Mouse (Mus musculus): ENCODE results near the gene Bst2.

The Bst2 gene

DNA sequence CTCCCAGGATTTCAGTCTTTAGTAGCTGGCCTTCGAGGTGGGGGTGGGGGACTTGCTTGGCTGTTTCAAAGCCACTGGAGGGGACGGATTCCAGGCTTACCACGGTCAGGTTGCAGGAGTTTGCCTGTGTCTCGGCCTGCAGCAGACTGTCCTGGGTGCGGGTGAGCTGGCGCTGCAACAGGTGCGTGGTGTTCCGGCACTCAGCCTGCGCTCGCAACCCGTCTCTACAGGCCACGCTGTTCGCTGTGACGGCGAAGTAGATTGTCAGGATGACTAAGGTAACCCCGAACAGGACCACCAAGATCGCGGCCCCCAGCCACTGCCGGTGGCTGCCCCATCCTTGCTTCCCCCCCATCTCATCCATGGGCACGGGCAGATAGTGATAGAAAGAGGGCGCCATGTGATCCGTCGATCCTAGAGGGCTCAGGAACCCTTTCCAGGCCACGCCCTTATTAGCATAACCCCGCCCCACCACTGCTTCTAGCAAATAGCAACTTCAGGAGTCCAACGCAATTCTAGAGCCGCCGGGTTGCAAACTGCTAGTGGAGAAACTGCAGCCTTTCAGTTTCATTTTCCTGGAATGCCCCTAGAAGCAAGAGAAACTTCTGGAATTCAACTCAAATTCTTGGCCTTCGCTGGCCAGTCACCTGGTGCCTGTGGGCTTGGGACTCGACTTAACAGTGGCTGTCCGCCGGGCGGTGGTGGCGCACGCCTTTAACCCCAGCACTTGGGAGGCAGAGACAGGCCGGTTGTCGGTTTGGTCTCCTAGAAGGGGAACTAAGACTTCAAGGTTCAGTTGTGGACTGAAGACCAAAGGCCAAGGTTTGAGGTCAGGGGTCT, at the start of gene Bst2:
Gene Bst2 (minus strand): TSS at position 429 of the 840 bp plus-strand sequence.
- TF ChIP-seq GATA4 (IDR thresholded peaks at IDR 0.05; ENCODE audit: insufficient replicate concordance, low read length) = no peak; the same call in 1 of the 2 replicates

DNA sequence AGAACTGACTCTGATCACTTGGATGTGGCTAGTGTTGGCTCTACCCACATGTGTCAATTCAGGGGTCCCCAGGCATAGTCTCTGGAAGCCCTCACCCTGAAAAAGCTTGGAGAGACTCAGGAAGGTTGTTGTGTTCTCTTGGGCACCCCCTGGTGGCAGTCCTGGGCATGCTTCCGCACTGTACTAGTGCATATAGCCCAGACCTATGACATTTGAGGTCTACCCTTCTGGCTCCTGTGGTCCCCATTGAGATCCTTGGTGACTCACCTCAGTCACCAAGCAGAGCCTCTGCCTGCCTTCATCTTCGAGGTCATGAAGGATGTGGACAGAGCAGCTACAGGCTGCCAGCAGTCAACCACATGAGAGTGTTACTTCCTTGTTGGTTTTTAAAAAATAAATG, 49.6 kb upstream of the Bst2 start:
- TF ChIP-seq GATA4 (IDR thresholded peaks at IDR 0.05; ENCODE audit: insufficient replicate concordance, low read length) = no peak

DNA sequence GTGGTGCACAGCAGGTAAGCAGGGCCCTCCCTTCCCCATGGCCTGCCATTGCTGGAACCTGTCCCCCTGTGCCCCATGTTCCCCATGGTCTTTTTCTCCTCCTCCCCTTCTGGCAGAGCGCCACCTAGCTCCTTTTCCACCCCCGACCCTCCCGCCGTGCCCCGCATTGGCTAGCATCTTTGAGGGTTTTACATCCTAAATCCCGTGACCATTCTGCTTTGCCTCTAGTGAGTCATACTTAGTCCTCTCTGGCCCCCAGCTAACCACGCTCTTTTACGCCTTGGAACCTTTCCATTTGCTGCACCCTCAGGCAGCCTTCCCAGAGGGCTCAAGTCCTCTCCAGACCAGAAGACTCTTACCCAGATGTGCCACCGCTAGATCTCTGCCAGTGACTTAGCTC, 42.9 kb upstream of the Bst2 start:
- TF ChIP-seq GATA4 (IDR thresholded peaks at IDR 0.05; ENCODE audit: insufficient replicate concordance, low read length) = no peak

DNA sequence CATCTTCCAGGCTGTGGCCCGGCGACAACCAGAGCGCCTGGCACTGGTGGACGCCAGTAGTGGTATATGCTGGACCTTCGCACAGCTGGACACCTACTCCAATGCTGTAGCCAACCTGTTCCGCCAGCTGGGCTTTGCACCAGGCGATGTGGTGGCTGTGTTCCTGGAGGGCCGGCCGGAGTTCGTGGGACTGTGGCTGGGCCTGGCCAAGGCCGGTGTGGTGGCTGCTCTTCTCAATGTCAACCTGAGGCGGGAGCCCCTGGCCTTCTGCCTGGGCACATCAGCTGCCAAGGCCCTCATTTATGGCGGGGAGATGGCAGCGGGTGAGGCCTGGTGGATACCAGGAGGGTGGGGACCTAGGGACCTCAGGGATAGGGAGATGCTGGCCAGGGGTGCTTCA, 42.2 kb upstream of the Bst2 start:
- TF ChIP-seq GATA4 (IDR thresholded peaks at IDR 0.05; ENCODE audit: insufficient replicate concordance, low read length) = no peak

DNA sequence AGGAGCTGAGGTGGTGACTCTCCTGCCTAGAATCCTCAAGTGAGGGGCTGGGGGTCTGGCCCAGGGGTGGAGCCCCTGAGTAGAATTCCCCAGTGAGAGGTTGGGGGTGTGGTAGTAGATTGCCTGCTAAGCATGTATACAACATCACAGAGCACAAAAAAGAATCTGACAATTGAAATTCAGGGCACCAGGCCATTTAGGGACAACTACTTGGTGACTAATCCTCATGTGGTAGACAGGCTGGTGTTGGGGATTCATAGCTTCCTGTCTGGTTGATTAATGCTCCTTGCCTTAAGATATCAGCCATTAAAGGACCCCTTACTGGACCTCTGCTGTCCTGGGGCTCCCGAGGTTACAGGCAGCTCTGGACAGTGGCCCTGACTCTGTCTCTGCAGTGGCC, 41.8 kb upstream of the Bst2 start:
- TF ChIP-seq GATA4 (IDR thresholded peaks at IDR 0.05; ENCODE audit: insufficient replicate concordance, low read length) = no peak

DNA sequence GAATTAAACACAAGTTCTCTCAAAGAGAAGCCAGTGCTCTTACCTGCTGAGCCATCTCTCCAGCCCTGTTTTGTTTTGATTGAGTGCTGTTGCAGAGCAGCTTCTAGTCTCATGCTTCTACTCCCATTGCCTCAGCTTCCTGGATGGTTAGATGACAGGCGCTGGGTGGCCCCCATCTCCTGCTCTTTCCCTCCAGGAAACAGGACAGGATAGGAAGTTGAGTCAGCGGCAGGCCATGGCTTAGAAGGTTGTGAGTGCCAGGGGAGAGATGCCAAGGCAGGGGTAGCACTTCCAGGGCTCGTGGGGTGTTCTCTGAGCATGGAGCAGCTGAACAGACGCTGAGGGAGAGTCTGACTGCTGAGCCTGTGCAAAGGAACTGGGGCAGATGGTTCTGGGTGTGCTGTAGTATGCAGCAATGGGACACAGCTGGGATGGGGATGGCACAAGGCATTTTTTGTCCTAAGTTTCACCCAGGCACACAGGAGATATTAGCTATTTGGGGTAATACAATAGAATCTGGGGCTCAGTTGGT, 40.7 kb upstream of the Bst2 start:
- TF ChIP-seq GATA4 (IDR thresholded peaks at IDR 0.05; ENCODE audit: insufficient replicate concordance, low read length) = no peak

DNA sequence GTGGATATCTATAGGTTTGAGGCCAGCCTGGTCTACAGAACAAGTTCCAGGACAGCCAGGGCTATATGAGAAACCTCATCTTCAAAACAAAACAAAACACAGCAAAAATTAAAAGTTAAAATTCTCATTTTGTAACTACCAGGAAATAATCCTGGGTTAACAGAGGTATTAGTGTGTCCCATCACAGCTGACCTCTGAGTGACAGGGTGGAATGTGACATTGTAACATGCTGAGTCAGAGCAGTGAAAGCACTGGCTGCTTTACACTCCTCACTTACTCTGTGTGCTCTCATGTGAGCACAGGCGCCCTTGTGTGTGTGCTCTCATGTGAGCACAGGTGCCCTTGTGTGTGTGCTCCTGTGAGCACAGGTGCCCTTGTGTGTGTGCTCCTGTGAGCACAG, 37.8 kb upstream of the Bst2 start:
- no peak for TF ChIP-seq GATA4 (IDR thresholded peaks at IDR 0.05; ENCODE audit: insufficient replicate concordance, low read length)

DNA sequence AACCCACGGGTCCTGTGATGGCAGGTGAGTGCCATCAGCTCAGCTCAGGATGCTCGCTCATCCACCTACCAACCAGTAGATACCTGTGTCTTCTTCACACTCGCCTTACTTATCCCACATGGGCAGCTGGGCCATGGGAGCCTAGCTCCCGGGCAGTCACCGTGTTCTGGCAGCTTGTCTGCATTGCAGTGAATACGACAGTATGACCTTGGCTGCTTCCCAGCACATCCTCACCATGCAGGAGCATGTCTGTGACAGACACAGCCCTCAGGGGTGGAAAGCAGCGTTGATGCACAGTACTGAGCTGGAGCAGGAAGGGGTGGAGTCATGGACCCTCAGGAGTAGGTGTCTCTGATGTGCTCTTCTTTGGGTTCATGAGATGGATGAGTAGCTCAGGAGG, 37.2 kb upstream of the Bst2 start:
- no peak for TF ChIP-seq GATA4 (IDR thresholded peaks at IDR 0.05; ENCODE audit: insufficient replicate concordance, low read length)

DNA sequence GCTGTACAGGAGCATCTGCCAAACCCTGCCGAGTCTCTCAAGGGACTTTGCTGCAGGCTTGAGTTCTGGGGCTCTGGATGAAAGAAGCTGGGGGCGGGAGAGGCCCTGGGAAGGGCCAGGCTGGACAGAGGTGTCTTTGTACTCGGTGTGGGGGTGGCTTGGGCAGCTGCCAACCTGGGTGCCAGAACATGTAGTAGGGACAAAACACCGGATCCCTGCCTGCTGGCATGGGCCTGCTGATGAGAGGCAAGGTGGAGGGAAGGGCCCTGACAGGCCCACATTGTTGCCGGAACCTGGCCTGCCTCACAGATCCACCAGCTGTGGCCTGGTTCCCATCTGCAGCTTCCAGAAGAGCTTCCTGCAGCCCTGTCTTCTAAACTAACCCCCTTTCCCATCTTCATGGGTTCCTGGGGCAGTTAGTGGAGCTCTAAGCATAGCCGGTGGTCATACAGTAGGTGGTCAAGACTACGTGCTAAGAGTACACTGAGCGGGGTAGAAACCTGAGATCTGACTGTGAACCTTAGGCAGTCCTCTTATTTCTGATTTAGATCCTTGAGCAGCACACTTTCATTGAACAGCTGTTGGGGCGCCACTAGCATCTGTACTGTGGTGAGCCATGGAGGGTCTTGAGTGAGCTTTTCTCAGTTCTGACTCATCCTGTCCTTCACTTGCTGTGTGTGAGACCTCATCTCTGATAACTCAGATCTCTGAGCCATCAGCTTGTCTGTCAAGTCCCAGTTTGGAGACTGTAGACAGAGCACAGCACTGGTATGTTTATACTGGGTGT, 35.8 kb upstream of the Bst2 start:
- no peak for TF ChIP-seq GATA4 (IDR thresholded peaks at IDR 0.05; ENCODE audit: insufficient replicate concordance, low read length)

DNA sequence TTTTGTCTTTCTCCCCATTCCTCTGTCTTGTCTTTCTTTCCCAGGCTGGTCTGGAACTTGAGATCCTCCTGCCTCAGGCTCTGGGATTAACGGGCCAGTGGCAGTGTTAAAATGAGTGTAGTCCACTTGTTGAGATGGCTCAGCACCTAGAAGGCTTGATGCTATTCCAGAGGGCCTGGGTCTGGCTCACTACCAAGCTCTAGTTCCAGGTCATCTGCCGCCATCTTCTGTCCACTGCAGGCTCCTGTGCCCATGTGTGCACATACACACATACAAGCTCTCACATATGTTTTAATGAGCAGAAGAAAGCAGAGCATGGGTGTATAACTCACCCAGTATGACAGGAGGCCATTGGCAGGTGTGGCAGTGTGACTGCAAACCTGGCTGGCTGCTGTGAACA, 34.8 kb upstream of the Bst2 start:
- no peak for TF ChIP-seq GATA4 (IDR thresholded peaks at IDR 0.05; ENCODE audit: insufficient replicate concordance, low read length)

DNA sequence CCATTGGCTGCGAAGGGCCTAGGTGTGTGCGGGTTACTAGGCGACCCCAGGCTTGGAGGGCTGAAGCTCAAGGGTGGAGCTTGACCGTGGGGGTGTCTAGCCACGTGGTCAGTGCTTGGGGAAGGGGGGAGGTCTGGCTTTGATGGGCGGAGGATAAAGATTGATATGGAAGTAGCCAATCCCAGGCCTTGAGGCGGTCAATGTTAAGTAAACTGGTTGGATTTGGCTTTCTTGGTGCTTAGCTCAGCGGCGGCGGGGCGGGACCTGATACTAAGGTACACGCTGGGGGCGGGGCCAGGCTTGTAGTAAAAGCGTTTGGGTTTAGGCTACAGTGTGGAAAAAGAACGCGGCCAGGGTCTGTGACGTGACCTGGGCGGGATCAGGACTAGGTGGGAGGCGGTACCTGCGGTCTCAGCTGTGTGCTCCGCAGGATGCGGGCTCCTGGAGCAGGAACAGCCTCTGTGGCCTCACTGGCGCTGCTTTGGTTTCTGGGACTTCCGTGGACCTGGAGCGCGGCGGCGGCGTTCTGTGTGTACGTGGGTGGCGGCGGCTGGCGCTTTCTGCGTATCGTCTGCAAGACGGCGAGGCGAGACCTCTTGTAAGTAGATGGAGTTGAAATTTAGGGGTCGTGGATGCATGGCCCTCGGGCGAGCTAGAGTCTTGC, 33.2 kb upstream of the Bst2 start:
- no peak for TF ChIP-seq GATA4 (IDR thresholded peaks at IDR 0.05; ENCODE audit: insufficient replicate concordance, low read length)

DNA sequence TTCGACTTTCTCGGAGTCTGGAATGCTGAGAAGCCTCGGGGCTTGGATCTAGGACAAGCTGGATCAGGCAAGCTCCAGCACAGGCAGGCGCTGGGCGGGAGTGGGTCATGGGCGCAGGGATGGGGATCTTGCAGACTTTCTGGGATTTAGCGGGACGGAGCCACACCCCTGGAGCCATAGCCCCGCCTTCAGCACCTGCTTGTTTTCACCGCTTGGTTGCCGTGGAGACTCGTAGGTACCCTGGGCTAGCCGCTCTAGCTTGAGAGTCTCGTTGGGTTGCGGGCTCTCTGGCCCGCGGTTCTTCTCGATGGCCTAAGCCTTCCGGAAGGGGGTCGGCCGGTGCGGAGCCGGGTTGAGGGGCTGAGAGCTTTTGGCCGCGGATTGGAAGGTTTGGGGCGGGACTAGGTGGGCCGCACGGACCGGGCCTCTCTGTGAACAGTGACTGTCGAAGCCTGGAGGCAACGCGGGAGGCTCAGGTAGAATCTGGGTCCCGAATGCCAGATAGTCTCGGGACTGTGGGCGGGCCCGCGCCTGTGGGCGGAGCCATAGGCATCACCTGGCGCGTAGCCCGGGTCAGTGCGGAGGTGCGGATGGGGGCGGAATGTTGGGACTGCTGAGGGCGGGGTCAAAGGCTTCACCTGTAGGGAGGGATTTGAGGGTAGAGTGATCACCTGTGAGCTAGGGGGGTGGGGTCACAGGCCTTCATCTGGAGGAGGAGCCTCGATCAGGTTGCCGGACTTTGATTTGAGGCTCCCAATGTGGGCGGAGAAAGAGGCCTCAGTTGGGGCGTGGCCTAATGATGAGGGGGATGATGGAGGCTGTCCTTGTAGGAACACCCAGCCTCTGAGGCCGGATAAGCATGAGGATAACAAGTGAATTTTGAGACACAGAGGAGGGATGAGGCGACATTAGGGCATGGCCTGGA, 32.4 kb upstream of the Bst2 start:
- TF ChIP-seq GATA4 (IDR thresholded peaks at IDR 0.05; ENCODE audit: insufficient replicate concordance, low read length) = no peak

DNA sequence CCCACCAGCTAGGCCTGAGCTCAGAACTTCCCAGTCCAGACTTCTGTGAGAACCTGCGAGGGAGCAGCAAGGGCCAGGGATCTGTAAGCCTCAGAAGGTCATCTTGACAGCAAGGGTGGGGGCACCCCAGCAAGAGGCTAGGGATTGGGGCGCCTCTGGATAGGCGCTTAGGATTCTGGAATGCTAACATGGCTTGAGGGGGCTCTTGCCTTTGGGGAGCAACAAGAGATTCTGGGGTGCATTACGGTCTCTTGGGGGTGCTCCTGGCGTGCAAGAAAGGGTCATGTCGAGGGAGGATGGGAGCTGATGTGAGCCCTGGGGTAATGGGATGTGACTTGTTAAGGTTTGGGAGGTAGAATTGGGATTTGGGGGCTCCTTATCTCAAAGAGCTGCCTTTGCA, 31.7 kb upstream of the Bst2 start:
- no peak for TF ChIP-seq GATA4 (IDR thresholded peaks at IDR 0.05; ENCODE audit: insufficient replicate concordance, low read length)

DNA sequence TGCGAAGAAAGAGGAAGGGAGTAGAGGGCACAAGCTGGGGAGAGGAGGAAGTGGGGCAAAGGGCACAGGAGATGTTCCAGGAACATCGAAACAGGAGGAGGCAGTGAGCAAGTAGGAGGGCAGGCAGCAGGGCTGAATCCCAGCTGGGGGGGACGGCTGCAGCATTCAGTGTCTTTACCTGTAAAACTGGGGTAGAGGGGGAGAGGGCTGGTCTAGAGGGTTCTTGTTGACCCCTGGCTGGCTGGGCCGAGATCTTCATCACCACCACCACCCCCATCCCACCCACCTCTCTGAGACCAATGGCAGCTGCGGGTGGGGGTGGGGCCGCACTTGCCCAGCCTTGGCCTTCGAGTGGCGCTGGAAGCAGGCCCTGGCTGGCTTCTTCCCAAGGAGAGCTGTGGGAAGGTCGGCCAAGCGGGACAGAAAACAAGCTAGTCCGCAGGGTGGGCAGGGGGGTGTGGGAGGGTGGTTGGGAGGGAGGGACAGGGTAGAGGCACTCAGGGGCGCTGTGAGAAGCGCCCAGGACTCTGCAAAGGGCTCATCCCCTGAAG, 31.2 kb upstream of the Bst2 start, which contains the start of gene Slc27a1:
Gene Slc27a1 (plus strand): TSS at position 496 of the 551 bp plus-strand sequence.
- TF ChIP-seq GATA4 (IDR thresholded peaks at IDR 0.05; ENCODE audit: insufficient replicate concordance, low read length) = no peak
